Mouse (Mus musculus): Measurements from ENCODE around the gene Gm7298. TPM values are rescaled to one million over a fixed set of nuclear protein-coding genes. Genes with fewer than 3 reads are reported as not detected.
"Not testable (repeated sequence)": the region's sequence is repeated elsewhere in the genome, so short reads cannot be mapped to it uniquely, and the experiment has no call there.

The Gm7298 gene
- 0.04 and 0.08 TPM in 2 replicates for polyA plus RNA-seq (2014; fragmentation: Nextera tagmentation; extraction: Ambion mirVana)

GRCm38 (mm10) chr6:121732632-121733031, at the start of gene Gm7298:
TSS of gene Gm7298 (plus strand) at chr6:121732932.
- ATAC-seq (ENCODE audit: low FRiP score): no peak

GRCm38 (mm10) chr6:121828034-121828433, 95.3 kb downstream of the Gm7298 start:
- H3K4me2 ChIP-seq (replicated peaks): no peak overlapping the region
- ATAC-seq (ENCODE audit: low FRiP score) (no peak), DNase-seq (ENCODE audit: low spot score) (no peak)
- no peak overlapping the region for H3K4me3 ChIP-seq (replicated peaks; ENCODE audit: low read length)
- WGBS: 82% methylated on average over 4 of the region's 4 CpGs
- H3K27ac ChIP-seq: no peak overlapping the region
- H3K36me3 ChIP-seq (replicated peaks; ENCODE audit: control insufficient read depth, insufficient read depth): no peaks in the 10 kb centered on the region
- H3K27me3 ChIP-seq (ENCODE audit: control insufficient read depth, insufficient read depth, low read length): no peaks in the 10 kb centered on the region
- no peaks in the 10 kb centered on the region for H3K4me1 ChIP-seq (replicated peaks; ENCODE audit: control insufficient read depth, insufficient read depth, low read length)
- no peak overlapping the region for H3K9ac ChIP-seq
- H3K9me3 ChIP-seq (ENCODE audit: control insufficient read depth, low read length): 0 out of 2 replicates have a peak, but pooled peaks cover 8% of the 10 kb centered on the region

More at GRCm38 (mm10) chr6:121732632-121733031, at the start of gene Gm7298:
- Histone ChIP-seq H3K27ac (no peak within 1 kb of the TSS), H3K36me3 (replicated peaks; ENCODE audit: control insufficient read depth, insufficient read depth) (no peaks in the 10 kb centered on the region), H3K4me1 (replicated peaks; ENCODE audit: control insufficient read depth, insufficient read depth, low read length) (no peaks in the 10 kb centered on the region), H3K27me3 (ENCODE audit: control insufficient read depth, insufficient read depth, low read length) (no peaks in the 10 kb centered on the region), H3K4me3 (replicated peaks; ENCODE audit: low read length) (no peak within 1 kb of the TSS), H3K9me3 (ENCODE audit: control insufficient read depth, low read length) (no peaks in the 10 kb centered on the region), H3K4me2 (replicated peaks) (no peak within 1 kb of the TSS), H3K9ac (no peak within 1 kb of the TSS)
- DNase-seq (ENCODE audit: low spot score): no peak
- 75% methylated on average over 3 of the region's 3 CpGs for WGBS

GRCm38 (mm10) chr6:121836361-121836760, 103.6 kb downstream of the Gm7298 start:
- H3K4me1 ChIP-seq (replicated peaks; ENCODE audit: control insufficient read depth, insufficient read depth, low read length): no peaks in the 10 kb centered on the region
- H3K4me3 ChIP-seq (replicated peaks; ENCODE audit: low read length): no peak overlapping the region
- no peaks in the 10 kb centered on the region for H3K9me3 ChIP-seq (ENCODE audit: control insufficient read depth, low read length)
- ATAC-seq (ENCODE audit: low FRiP score) (no peak), DNase-seq (ENCODE audit: low spot score) (no peak)
- no peak overlapping the region for H3K27ac ChIP-seq
- H3K4me2 ChIP-seq (replicated peaks): no peak overlapping the region
- no peaks in the 10 kb centered on the region for H3K36me3 ChIP-seq (replicated peaks; ENCODE audit: control insufficient read depth, insufficient read depth)
- no peaks in the 10 kb centered on the region for H3K27me3 ChIP-seq (ENCODE audit: control insufficient read depth, insufficient read depth, low read length)
- WGBS: 100% methylated on average over 1 of the region's 1 CpGs
- no peak overlapping the region for H3K9ac ChIP-seq

- H3K27me3 ChIP-seq (ENCODE audit: control insufficient read depth, insufficient read depth, low read length); H3K4me3 ChIP-seq (replicated peaks; ENCODE audit: low read length); H3K36me3 ChIP-seq (replicated peaks; ENCODE audit: control insufficient read depth, insufficient read depth); H3K27ac ChIP-seq; H3K4me2 ChIP-seq (replicated peaks); H3K9ac ChIP-seq; H3K9me3 ChIP-seq (ENCODE audit: control insufficient read depth, low read length); ATAC-seq (ENCODE audit: low FRiP score); DNase-seq (ENCODE audit: low spot score); H3K4me1 ChIP-seq (replicated peaks; ENCODE audit: control insufficient read depth, insufficient read depth, low read length): not testable (repeated sequence)
- WGBS: 83% methylated on average over 4 of the region's 4 CpGs
These were observed 105.5 kb downstream of the Gm7298 start, which contains the start of gene Mug1 for GRCm38 (mm10) chr6:121838271-121838670. TSS of gene Mug1 (plus strand) at chr6:121838541.

Other genes starting within 250 kb of the Gm7298 start
- 21.1 and 21.2 TPM in 2 replicates for gene A2m, start 97.6 kb upstream of the Gm7298 start, polyA plus RNA-seq (2014; fragmentation: Nextera tagmentation; extraction: Ambion mirVana)
- gene Mug1, start 105.6 kb downstream of the Gm7298 start, polyA plus RNA-seq (2014; fragmentation: Nextera tagmentation; extraction: Ambion mirVana): not detected in 2 replicates

Measured in hindbrain, embryonic 14.5 days (tissue).